Mouse (Mus musculus) G1E (cell line): ENCODE data around the gene Ilvbl.

Experiments used
- CTCF ChIP-seq: IDR thresholded peaks from 2 replicates; pipeline ENCODE4 v1.5.1; 2012; ENCODE audit warnings: low read depth, low read length, inconsistent platforms, mixed read lengths
- GATA1 ChIP-seq: IDR thresholded peaks from 2 replicates; pipeline ENCODE4 v1.6.1; 2012; ENCODE audit warnings: borderline replicate concordance, low read length, inconsistent platforms, mixed read lengths
- GATA2 ChIP-seq: IDR thresholded peaks from 2 replicates; pipeline ENCODE4 v1.6.1; 2012; ENCODE audit warnings: low read depth, low read length, inconsistent platforms, borderline replicate concordance
- TAL1 ChIP-seq: conservative IDR thresholded peaks from 2 replicates; pipeline ENCODE4 v1.6.1; 2012; ENCODE audit warnings: low read depth, low read length, inconsistent platforms, mixed read lengths

DNA sequence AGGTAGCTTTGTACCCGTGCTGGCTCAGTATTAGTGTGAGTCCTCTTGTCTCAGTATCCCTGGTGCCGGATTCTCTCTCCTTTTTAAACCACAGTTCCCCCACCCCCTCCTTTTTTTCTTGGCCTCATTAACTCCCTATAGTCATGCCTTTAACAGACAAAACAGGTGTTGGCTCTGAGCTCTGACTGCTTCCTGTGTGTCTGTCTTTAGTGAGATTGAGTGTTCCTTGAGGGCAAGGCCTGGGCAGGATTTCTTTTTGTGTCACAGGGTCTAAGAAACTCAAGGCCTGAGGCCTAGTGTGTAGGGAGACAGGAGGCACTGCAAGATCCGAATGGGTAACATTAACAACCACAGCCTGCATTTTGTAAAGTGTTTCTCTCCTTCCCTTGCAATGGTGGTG lies 4.1 kb downstream of the Ilvbl start:
- TF ChIP-seq CTCF: no peak
- TF ChIP-seq GATA1: no peak
- TF ChIP-seq TAL1: no peak
- TF ChIP-seq GATA2: no peak
